Mouse (Mus musculus) lung, postnatal 4 days (tissue): ENCODE measurements at regions not wholly inside any gene's neighbourhood (a gene's known extent, or its start where the extent isn't known, plus 50 kb on each side); places are given as distances from the start of the nearest gene placed in this dataset.

Experiments used
- DNase-seq, 2 experiments: peaks; one replicate each; pipeline ENCODE4 v3.0.0; 2021

DNA sequence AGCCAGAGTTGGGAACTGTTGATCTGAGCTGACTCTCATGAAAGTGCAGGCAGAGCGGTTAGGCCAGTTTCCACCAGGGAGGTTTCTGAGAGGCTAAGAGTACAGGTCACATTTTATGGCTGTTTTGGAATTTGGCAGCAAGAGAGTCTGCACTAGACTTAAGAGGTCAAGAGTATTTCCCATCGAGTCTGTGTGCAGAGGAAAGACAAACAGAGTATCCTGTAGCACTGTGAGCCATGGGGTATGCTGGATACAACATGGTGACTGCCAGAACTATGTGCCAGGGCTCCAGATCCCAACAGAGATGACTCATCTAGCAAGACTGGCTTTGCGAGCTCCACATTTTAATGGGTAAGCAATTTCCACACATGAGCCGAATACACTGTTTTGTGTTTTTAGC is 146.0 kb upstream of the Mpped2 start:
- peak; percentile 19 to 34 for DNase-seq

DNA sequence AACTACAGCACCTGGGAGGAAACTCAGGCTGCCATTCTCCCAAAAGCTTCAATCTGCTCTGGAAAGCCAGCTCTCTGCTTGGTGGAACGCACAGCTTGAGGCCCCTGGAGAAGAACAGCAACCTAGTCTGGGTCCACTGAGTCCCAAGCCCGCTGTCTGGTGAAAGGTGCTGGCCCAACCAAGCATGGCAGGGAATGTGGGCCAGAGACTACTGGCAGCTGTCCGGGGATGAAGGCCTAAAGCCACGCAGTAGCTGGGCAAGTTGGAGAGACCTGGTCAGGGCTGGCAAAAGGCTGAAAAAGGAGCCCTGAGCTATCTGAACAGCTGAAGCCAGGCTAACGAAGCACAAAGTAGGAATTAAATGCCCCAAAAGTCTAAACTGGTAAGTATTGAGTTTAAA is 139.4 kb upstream of the Mpped2 start:
- DNase-seq: no peak

DNA sequence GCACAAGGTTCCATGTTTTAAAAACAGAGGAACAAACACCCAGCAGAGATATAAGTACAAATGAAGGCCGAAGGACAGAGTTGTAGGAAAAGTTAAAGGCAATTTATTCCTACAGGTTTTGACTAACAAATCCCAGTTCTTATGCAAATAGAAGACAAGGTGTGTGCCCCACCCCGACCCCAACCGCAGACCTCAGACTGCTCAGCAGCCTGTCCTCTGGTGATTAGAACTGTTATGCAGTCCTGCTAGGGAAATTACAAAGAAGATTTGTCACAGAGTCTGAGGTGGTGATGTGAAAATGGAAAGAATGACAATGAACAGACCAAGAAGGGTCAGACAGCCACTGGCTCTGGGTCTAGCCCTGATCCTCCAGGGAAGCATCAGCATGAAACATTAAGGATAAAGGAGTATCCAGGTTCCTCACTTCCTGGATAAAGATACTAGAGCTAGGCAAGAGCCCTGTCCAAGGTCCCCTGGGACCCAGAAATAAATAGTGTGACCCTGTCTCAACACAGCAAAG is 131.4 kb upstream of the Mpped2 start:
- no peak for DNase-seq

DNA sequence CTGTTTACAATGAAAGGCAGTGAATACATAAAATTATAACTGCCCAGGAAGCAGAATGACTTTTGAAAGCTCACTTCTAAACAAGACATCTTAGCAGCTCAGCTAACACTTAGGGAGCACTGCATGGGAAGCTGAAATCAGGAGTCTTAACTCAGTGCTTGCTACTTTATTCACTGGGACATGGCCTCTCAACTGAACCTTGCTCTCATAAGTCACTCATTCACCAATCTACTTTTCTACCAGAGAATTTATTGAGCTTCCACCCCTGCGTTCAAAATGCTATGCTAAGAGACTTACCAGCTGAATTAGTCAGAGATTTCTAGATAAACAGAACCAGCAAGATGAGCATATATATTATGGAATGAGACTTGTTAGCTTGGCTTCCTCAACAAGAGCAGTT is 122.8 kb upstream of the Mpped2 start:
- DNase-seq: no peak

DNA sequence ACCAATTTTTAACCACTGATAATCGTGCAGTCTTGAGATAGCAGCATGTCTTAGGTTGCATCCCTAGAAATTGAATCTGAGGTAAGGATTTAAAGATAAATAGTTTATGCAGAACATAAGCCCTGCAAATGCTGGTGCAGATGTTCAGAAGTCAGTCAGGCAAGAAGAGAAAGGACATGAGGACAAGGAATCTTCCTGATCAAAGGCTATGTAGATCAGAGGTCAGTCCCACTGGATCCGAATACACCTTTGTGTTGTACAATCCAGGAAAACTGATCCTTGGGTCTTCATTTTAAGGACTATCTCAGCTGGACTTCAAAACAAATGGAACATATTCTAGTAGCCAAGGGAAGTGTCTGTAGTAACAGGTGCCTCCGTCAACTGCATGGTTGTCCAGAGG is 121.7 kb upstream of the Mpped2 start:
- DNase-seq: no peak

DNA sequence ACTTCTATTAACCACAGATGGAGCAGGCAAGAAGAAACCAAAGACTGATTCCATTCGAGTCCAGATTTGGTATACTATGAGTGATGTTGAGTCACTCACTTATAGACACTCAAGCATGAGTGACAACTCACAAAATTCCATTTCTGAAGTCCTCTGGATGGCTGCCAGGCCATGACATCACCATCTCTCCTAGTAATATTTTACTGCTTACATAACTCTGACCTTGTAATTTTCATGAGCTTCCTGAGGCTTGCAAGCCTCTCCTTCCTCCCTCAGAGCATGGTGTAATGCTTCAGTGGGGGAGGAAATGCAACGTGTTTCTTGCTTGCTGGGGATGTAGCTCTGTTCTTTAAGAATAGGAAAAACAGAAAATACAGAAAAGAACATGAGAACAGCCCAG is 121.2 kb upstream of the Mpped2 start:
- DNase-seq: peak in 1 of 2 experiments; percentile 7

DNA sequence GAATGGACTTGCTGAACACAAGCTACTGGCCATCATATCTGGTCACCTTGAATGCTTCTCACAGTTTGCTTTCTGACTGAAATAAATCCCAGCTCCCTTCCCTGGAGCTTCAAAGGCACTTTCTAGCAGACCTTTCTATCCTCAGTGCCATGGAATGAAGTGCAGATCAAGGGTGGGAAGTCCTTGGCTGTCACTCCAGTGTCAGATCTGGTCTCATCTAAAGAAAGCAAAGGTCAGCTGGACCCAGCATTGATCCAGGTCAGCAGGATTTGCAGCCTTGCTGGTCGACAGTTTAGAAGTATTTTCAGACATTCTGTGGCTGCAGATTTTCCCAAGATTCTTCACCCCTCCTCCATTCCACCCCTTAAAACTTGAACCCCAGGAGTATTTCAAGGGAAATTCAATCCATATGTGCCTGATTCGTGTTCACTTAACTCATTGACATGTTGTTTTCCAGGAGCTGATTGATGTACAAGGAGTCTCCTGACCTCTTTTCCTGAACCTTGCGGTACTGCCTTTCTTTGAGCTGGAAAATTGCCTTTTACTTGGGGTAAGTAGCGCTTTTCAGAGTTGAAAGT is 116.2 kb upstream of the Mpped2 start:
- DNase-seq: no peak

DNA sequence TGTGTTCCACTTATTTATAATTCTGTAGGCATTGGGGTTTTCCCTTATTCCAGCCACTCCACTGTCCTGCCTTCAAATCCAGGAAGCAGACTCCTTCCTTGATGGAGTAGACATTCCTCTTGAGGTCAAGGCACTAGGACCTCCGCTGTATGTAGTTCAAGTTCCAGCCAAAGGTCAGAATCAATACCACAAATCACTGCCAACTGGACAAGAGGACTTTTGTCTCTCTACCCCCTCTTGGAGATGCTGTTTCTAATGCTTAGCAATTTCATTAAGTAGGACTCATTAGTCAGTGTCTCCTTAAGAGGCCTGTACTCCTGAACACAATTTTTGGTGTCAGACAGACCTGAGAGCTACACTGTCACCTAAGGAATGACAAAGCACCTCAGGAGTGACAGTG is 115.0 kb upstream of the Mpped2 start:
- DNase-seq: no peak

DNA sequence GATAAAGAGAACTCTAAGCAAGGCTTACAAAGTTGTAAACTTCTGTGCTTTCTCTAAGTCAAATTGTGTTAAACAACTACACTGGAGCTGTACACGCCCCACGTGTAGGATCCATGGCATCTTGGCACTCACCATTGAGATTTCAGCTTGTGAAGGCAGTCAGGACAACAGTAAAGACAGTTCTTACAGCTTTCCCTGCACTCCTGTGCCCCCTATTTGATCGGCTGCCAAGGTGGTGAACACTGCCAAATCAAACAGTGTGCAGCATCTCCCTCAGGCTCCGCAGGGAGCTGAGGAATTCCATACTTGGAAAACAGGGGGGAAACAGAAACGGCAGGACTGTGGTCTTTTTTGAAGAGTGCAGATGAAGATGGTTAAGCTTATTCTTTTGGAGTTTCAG is 112.4 kb upstream of the Mpped2 start:
- peak; percentile 11 to 44 for DNase-seq

DNA sequence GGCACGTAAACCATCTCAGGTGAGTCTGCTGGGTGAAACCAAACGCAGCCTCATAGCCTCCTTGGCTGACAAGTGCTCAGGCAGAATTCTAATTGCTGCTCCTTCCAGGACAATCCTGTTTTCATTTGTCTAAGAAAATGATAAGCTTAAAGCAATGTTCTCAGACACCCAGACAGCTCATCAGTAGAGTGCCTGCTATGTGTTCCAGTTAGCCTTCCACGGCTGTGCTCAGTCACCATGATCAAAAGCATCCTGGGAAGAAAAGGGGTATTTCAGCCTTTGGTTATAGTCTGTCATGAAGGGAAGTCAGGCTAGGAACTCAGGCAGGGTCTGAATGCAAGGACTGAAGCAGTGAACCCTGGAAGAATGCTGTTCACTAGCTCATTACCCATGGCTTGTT is 71.8 kb upstream of the Mpped2 start:
- no peak for DNase-seq

DNA sequence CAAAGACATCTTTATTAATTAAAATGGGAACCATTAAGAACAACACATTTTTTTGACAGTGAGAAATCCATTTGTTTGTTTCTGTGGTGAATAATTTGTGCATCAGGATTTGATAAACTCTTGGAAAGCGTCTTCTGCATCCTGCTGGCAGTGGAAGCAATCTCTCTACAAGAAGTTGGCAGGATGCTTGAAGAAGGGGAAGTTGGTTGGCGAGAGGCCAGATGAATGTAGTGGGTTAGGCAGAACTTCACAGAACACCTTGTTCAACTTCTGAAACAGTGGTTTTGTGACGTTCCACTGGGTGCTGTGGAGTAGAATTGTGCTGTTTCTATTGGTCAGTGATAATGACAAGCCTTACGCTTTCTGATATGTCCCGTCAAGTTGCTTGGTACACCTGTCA is 70.7 kb upstream of the Mpped2 start:
- no peak for DNase-seq

DNA sequence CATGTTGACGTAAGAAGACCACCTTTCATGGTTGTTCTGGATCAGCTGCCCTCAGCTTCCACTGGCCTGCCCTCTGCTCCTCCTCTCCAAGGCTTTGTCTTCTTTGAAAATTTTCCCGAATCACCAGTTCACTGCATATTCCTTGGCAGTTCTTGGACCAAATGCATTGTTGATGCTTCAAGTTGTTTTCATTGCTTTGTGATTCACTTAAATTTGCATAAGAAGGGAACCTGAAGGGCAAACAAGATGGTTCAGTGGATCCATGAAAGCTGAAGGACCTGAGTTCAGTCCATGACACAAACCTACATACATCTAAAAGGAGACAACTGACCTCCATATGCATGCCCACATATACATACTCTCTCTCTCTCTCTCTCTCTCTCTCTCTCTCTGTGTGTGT is 69.4 kb upstream of the Mpped2 start:
- no peak for DNase-seq

DNA sequence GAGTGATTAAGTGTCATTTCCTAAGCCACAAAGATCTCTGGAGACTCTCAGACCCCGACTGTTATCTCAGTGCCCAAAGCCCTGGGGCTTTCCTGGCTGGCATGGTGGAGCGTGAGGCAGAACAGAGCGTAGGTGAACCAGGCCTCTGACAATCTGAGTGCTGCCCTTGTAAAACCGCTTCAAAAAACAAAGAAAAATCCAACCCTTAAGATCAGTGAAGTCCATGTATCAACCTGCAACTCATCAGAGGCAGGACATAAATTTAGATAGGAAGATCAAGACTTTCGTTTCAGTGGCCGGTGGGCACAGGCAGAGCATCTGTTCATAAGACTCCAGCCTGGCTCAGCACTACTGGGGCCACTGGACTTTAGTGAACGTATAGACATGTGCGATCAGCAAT is 61.1 kb upstream of the Mpped2 start:
- no peak for DNase-seq
